Mouse (Mus musculus): Measurements from ENCODE around the gene Cmklr1. TPM values are rescaled to one million over a fixed set of nuclear protein-coding genes. Genes with fewer than 3 reads are reported as not detected.
A peak's percentile ranks its signal among the peaks of the same experiment; 100 is the strongest.

The Cmklr1 gene
- total RNA-seq, 2 experiments from 2014 or later = 11.8 to 14.0 TPM

- DNase-seq = no peak
- intact Hi-C loops (cut with DNase I) = no loop called here
Observed at GRCm38 (mm10) chr5:113654821-113655220, 4.6 kb upstream of the Cmklr1 start.

- no peak for DNase-seq
- intact Hi-C loops (cut with DNase I) = no loop called here
Observed at GRCm38 (mm10) chr5:113654206-113654605, 4.0 kb upstream of the Cmklr1 start.

- no peak for DNase-seq
- intact Hi-C loops (cut with DNase I) = no loop called here
Observed at GRCm38 (mm10) chr5:113652215-113652614, 2.0 kb upstream of the Cmklr1 start.

- intact Hi-C loops (cut with DNase I) = no loop called here
- peak in 1 of 2 experiments; percentile 17 for DNase-seq
Observed at GRCm38 (mm10) chr5:113648647-113649211, 1.5 kb downstream of the Cmklr1 start.

- intact Hi-C loops (cut with DNase I) = no loop called here
- DNase-seq = no peak
Observed at GRCm38 (mm10) chr5:113647141-113647540, 3.1 kb downstream of the Cmklr1 start.

GRCm38 (mm10) chr5:113644520-113644919 lies 5.7 kb downstream of the Cmklr1 start:
- intact Hi-C loops (cut with DNase I) = no loop called here
- DNase-seq = peak in 1 of 2 experiments; percentile 57

- DNase-seq = no peak
- intact Hi-C loops (cut with DNase I) = no loop called here
Observed at GRCm38 (mm10) chr5:113643107-113643848, 6.9 kb downstream of the Cmklr1 start.

- intact Hi-C loops (cut with DNase I) = no loop called here
- no peak for DNase-seq
Observed at GRCm38 (mm10) chr5:113641066-113641465, 9.2 kb downstream of the Cmklr1 start.

- DNase-seq = no peak
- intact Hi-C loops (cut with DNase I) = no loop called here
Observed at GRCm38 (mm10) chr5:113639126-113639525, 11.1 kb downstream of the Cmklr1 start.

GRCm38 (mm10) chr5:113638055-113638454 lies 12.2 kb downstream of the Cmklr1 start:
- DNase-seq = no peak
- intact Hi-C loops (cut with DNase I) = no loop called here

- no peak for DNase-seq
- intact Hi-C loops (cut with DNase I) = no loop called here
Observed at GRCm38 (mm10) chr5:113637631-113638030, 12.6 kb downstream of the Cmklr1 start.

- no peak for DNase-seq
- intact Hi-C loops (cut with DNase I) = no loop called here
Observed at GRCm38 (mm10) chr5:113635861-113636565, 14.2 kb downstream of the Cmklr1 start.

GRCm38 (mm10) chr5:113634887-113635610 lies 15.2 kb downstream of the Cmklr1 start:
- no peak for DNase-seq
- intact Hi-C loops (cut with DNase I) = no loop called here

GRCm38 (mm10) chr5:113634024-113634651 lies 16.1 kb downstream of the Cmklr1 start:
- intact Hi-C loops (cut with DNase I) = no loop called here
- DNase-seq = peak; percentile 61 to 69

- no peak for DNase-seq
- intact Hi-C loops (cut with DNase I) = no loop called here
Observed at GRCm38 (mm10) chr5:113633037-113633714, 17.1 kb downstream of the Cmklr1 start.

GRCm38 (mm10) chr5:113630116-113630515 lies 20.1 kb downstream of the Cmklr1 start:
- no peak for DNase-seq
- intact Hi-C loops (cut with DNase I) = no loop called here

- no peak for DNase-seq
- intact Hi-C loops (cut with DNase I) = no loop called here
Observed at GRCm38 (mm10) chr5:113629248-113629647, 21.0 kb downstream of the Cmklr1 start.

- peak; percentile 49 to 54 for DNase-seq
- intact Hi-C loops (cut with DNase I) = no loop called here
Observed at GRCm38 (mm10) chr5:113627820-113628437, 22.3 kb downstream of the Cmklr1 start.

- intact Hi-C loops (cut with DNase I) = no loop called here
Observed at GRCm38 (mm10) chr5:113626991-113627390, 23.2 kb downstream of the Cmklr1 start.

More at GRCm38 (mm10) chr5:113626991-113627390, 23.2 kb downstream of the Cmklr1 start:
- DNase-seq = no peak
